Mouse (Mus musculus) small intestine, adult 2 months (tissue): ENCODE results near the gene St8sia2.

Source experiments
- CTCF ChIP-seq: fragments of 200-500 bp; IDR thresholded peaks from 2 replicates; pipeline ENCODE4 v1.5.1; 2012; ENCODE audit warnings: low read depth, mild to moderate bottlenecking, control low read depth, inconsistent platforms, low read length, moderate library complexity, mixed read lengths; ENCODE audit not compliant: insufficient replicate concordance, insufficient read length; ENCODE audit errors: extremely low read depth
- POLR2A ChIP-seq: fragments of 200-500 bp; IDR thresholded peaks from 2 replicates; pipeline ENCODE4 v1.6.1; 2012; ENCODE audit warnings: low read depth, mild to moderate bottlenecking, control low read depth, inconsistent platforms, low read length, moderate library complexity

DNA sequence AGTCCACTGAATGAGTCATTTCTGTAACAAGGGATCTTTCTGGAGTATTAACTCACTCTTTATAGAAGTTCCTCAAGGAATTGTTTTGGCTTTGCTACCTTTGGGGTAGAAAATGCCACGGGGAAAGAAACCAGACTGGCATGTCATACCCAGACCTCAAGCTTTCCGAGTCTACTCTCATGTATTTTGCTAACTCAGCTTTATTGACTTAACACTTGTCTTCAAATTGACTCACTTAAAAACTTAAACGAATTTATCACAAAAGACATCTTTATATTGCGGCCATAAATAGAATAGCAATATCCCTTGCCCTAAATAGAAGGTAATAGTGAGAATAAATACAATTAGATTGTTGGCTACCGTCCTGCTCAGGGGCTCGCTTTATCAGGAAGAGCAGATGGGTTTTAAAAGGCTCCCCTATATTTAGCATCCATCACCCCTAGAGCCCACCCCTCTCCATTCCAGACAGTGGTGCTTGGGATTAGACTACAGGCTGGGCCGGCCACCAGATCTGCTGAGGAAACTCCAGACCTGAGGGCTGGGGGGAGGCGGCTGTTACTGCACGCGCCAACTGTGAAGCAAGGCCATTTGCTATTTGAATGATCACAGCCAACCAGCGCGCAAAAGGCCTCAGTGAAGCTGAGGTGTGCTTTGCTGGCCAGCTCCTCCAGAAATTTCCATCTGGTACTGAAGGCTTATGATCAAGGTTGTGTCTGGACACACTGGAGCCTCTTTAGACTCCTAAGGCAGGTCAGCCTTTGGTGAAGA is 12.6 kb downstream of the St8sia2 start:
- no peak for TF ChIP-seq CTCF
- TF ChIP-seq POLR2A, result no peak
